Mouse (Mus musculus) heart, adult 9 months (tissue): Measurements from ENCODE around the gene Folr2.

Experiments
- DNase-seq, 2 experiments: peaks; one replicate each; pipeline ENCODE4 v3.0.0; 2022; ENCODE audit warnings: low spot score in 2 of 2

The Folr2 gene

GRCm38 (mm10) chr7:101857094-101857493, at the start of gene Folr2:
TSS of gene Folr2 (minus strand) at chr7:101857194.
- no peak for DNase-seq

GRCm38 (mm10) chr7:101906696-101907095, 49.7 kb upstream of the Folr2 start:
- DNase-seq, result no peak

GRCm38 (mm10) chr7:101906287-101906681, 49.3 kb upstream of the Folr2 start, which contains the start of gene Tomt:
TSS of gene Tomt (minus strand) at chr7:101906359.
- DNase-seq, result no peak

GRCm38 (mm10) chr7:101905561-101906286, 48.7 kb upstream of the Folr2 start, which contains the start of gene Lamtor1:
TSS of gene Lamtor1 (plus strand) at chr7:101905904.
- DNase-seq, result peak; percentile 100

GRCm38 (mm10) chr7:101902846-101903245, 45.9 kb upstream of the Folr2 start:
- DNase-seq, result no peak

- no peak for DNase-seq
These were observed 45.0 kb upstream of the Folr2 start for GRCm38 (mm10) chr7:101901969-101902368.

GRCm38 (mm10) chr7:101900331-101901097, 43.5 kb upstream of the Folr2 start:
- peak in 1 of 2 experiments; percentile 52 for DNase-seq

GRCm38 (mm10) chr7:101896104-101897066, 39.4 kb upstream of the Folr2 start:
- DNase-seq, result peak; percentile 98 to 99

GRCm38 (mm10) chr7:101895695-101896094, 38.7 kb upstream of the Folr2 start:
- DNase-seq, result no peak

- no peak for DNase-seq
These were observed 31.5 kb upstream of the Folr2 start for GRCm38 (mm10) chr7:101888460-101888859.

GRCm38 (mm10) chr7:101886274-101886673, 29.3 kb upstream of the Folr2 start:
- DNase-seq, result no peak

GRCm38 (mm10) chr7:101884160-101884559, 27.2 kb upstream of the Folr2 start:
- no peak for DNase-seq

- DNase-seq, result no peak
These were observed 25.6 kb upstream of the Folr2 start for GRCm38 (mm10) chr7:101882413-101883154.

- DNase-seq, result no peak
These were observed 23.9 kb upstream of the Folr2 start for GRCm38 (mm10) chr7:101880855-101881254.

- DNase-seq, result no peak
These were observed 19.0 kb upstream of the Folr2 start for GRCm38 (mm10) chr7:101875978-101876377.

GRCm38 (mm10) chr7:101871296-101871695, 14.3 kb upstream of the Folr2 start:
- no peak for DNase-seq

- no peak for DNase-seq
These were observed 13.6 kb upstream of the Folr2 start, which contains the start of gene Folr1 for GRCm38 (mm10) chr7:101870629-101871028. TSS of gene Folr1 (minus strand) at chr7:101870788.

- DNase-seq, result no peak
These were observed 12.1 kb upstream of the Folr2 start for GRCm38 (mm10) chr7:101869163-101869500.

- DNase-seq, result peak in 1 of 2 experiments; percentile 17
These were observed 11.5 kb upstream of the Folr2 start for GRCm38 (mm10) chr7:101868241-101869162.

- no peak for DNase-seq
These were observed 10.5 kb upstream of the Folr2 start for GRCm38 (mm10) chr7:101867482-101867881.
